8 mouse cellular contexts compared by ENCODE assay signal in genomic region chr10:39658901-39659410, GRCm38 (mm10). TPM values are rescaled to one million over a fixed set of nuclear protein-coding genes. Genes with fewer than 3 reads are reported as not detected.
DNase-seq lines count a peak whose midpoint lies in the region; ATAC-seq lines count a peak whose summit lies in the region.

No protein-coding gene starts in this region.

- H3K27ac ChIP-seq in kidney, embryonic 14.5 days (ENCODE audit: low read depth, low read length) = peak overlapping the region; percentile 95
- H3K27ac ChIP-seq in embryonic facial prominence, embryonic 15.5 days (replicated peaks) = peak overlapping the region; percentile 86
- H3K27ac ChIP-seq in intestine, embryonic 15.5 days = peak overlapping the region; percentile 69
- peak overlapping the region; percentile 77 for H3K27ac ChIP-seq in neural tube, embryonic 12.5 days

- 10% methylated on average over 5 of the region's 5 CpGs for WGBS in kidney, embryonic 14.5 days
- WGBS in embryonic facial prominence, embryonic 15.5 days = 20% methylated on average over 5 of the region's 5 CpGs
- 17% methylated on average over 5 of the region's 5 CpGs for WGBS in intestine, embryonic 15.5 days
- 18% methylated on average over 5 of the region's 5 CpGs for WGBS in neural tube, embryonic 12.5 days

- ATAC-seq in kidney, embryonic 14.5 days (ENCODE audit: low FRiP score, low TSS enrichment) = peak; percentile 43; the same call in 1 of the 2 replicates
- ATAC-seq in embryonic facial prominence, embryonic 15.5 days (ENCODE audit: insufficient number of reproducible peaks, low FRiP score, low TSS enrichment, low read depth) = no peak
- peak; percentile 7; the same call in 1 of the 2 replicates for ATAC-seq in intestine, embryonic 15.5 days
- no peak for ATAC-seq in neural tube, embryonic 12.5 days (ENCODE audit: low FRiP score, low read depth)

- H3K36me3 ChIP-seq in kidney, embryonic 14.5 days (ENCODE audit: control insufficient read depth, insufficient read depth, low read length) = 0 out of 2 replicates have a peak, but pooled peaks cover 2% of the 10 kb centered on the region
- H3K36me3 ChIP-seq in embryonic facial prominence, embryonic 15.5 days = no peaks in the 10 kb centered on the region
- no peaks in the 10 kb centered on the region for H3K36me3 ChIP-seq in intestine, embryonic 15.5 days
- H3K36me3 ChIP-seq in neural tube, embryonic 12.5 days = peaks cover 3% of the 10 kb centered on the region; the same call in 1 of the 2 replicates

- no peak for DNase-seq in kidney, postnatal 14 days
- no peak for DNase-seq in right cerebral cortex, adult 2 months (ENCODE audit: low spot score in 2 of 2)
- DNase-seq in spleen, postnatal 36 days (ENCODE audit: low spot score in 2 of 2) = no peak
- DNase-seq in lung, postnatal 14 days = no peak

- no peak overlapping the region for H3K9ac ChIP-seq in kidney, embryonic 14.5 days (ENCODE audit: low read depth, low read length)
- no peak overlapping the region for H3K9ac ChIP-seq in embryonic facial prominence, embryonic 15.5 days
- no peak overlapping the region for H3K9ac ChIP-seq in intestine, embryonic 15.5 days
- H3K9ac ChIP-seq in neural tube, embryonic 12.5 days = no peak overlapping the region

- H3K4me1 ChIP-seq in kidney, embryonic 14.5 days (ENCODE audit: control insufficient read depth, insufficient read depth, low read length) = peaks cover 32% of the 10 kb centered on the region
- H3K4me1 ChIP-seq in embryonic facial prominence, embryonic 15.5 days = peaks cover 34% of the 10 kb centered on the region
- peaks cover 19% of the 10 kb centered on the region for H3K4me1 ChIP-seq in intestine, embryonic 15.5 days (replicated peaks)
- H3K4me1 ChIP-seq in neural tube, embryonic 12.5 days = peaks cover 29% of the 10 kb centered on the region

- no peak overlapping the region; the same call in 1 of the 2 replicates for H3K4me2 ChIP-seq in kidney, embryonic 14.5 days (replicated peaks; ENCODE audit: low read depth, low read length)
- H3K4me2 ChIP-seq in embryonic facial prominence, embryonic 15.5 days (replicated peaks) = no peak overlapping the region; the same call in 1 of the 2 replicates
- H3K4me2 ChIP-seq in intestine, embryonic 15.5 days (replicated peaks) = no peak overlapping the region
- peak overlapping the region; percentile 22 for H3K4me2 ChIP-seq in neural tube, embryonic 12.5 days (replicated peaks)

- H3K27me3 ChIP-seq in kidney, embryonic 14.5 days (ENCODE audit: control insufficient read depth, insufficient read depth, low read length) = no peaks in the 10 kb centered on the region
- no peaks in the 10 kb centered on the region for H3K27me3 ChIP-seq in embryonic facial prominence, embryonic 15.5 days
- H3K27me3 ChIP-seq in intestine, embryonic 15.5 days (replicated peaks) = no peaks in the 10 kb centered on the region
- no peaks in the 10 kb centered on the region for H3K27me3 ChIP-seq in neural tube, embryonic 12.5 days (replicated peaks)

- no peaks in the 10 kb centered on the region for H3K9me3 ChIP-seq in kidney, embryonic 14.5 days (ENCODE audit: control insufficient read depth, low read length)
- H3K9me3 ChIP-seq in embryonic facial prominence, embryonic 15.5 days (replicated peaks) = no peaks in the 10 kb centered on the region
- no peaks in the 10 kb centered on the region for H3K9me3 ChIP-seq in intestine, embryonic 15.5 days
- H3K9me3 ChIP-seq in neural tube, embryonic 12.5 days = no peaks in the 10 kb centered on the region

- no peak overlapping the region for H3K4me3 ChIP-seq in kidney, embryonic 14.5 days (ENCODE audit: low read length)
- no peak overlapping the region for H3K4me3 ChIP-seq in embryonic facial prominence, embryonic 15.5 days (replicated peaks)
- H3K4me3 ChIP-seq in intestine, embryonic 15.5 days (replicated peaks) = no peak overlapping the region
- H3K4me3 ChIP-seq in neural tube, embryonic 12.5 days = no peak overlapping the region

RNA-seq across cellular contexts. Expression of gene Traf3ip2, which starts 46.2 kb away (rescaled TPM):
- polyA plus RNA-seq in kidney, embryonic 14.5 days (2014; fragmentation: Nextera tagmentation; extraction: Ambion mirVana) = 16.6 and 19.6 TPM in 2 replicates
- 22.2 and 22.3 TPM in 2 replicates for polyA plus RNA-seq in embryonic facial prominence, embryonic 15.5 days (2015; fragmentation: Nextera tagmentation; extraction: Ambion mirVana)
- polyA plus RNA-seq in intestine, embryonic 15.5 days (2015; fragmentation: Nextera tagmentation; extraction: Ambion mirVana) = 25.8 and 29.4 TPM in 2 replicates
- polyA plus RNA-seq in neural tube, embryonic 12.5 days (2016; fragmentation: Nextera tagmentation; extraction: Ambion mirVana) = 5.4 and 7.2 TPM in 2 replicates

Comparison
In these comparisons a context has a peak if more than half of its experiments do, and no peak if none do; other contexts are left out.
1. ATAC-seq: peak in kidney, embryonic 14.5 days (single experiment) and intestine, embryonic 15.5 days (single experiment); none in embryonic facial prominence, embryonic 15.5 days (single experiment) and neural tube, embryonic 12.5 days (single experiment).
2. Peak in every context shown above with its lines, with median percentiles within 50 percentile points of each other: H3K27ac ChIP-seq.